ENCODE assay signal across 8 mouse cellular contexts in genomic region chr9:44109360-44110095, GRCm38 (mm10). TPM values are rescaled to one million over a fixed set of nuclear protein-coding genes. Genes with fewer than 3 reads are reported as not detected.
DNase-seq lines count a peak whose midpoint lies in the region; ATAC-seq and TF ChIP-seq lines count a peak whose summit lies in the region.

No protein-coding gene starts in this region.

- DNase-seq in adrenal gland, postnatal 36 days = peak; percentile 77 to 82
- DNase-seq in embryonic facial prominence, embryonic 14.5 days (ENCODE audit: low spot score) = peak; percentile 68
- DNase-seq in kidney, postnatal 25 days = peak; percentile 82 to 88
- DNase-seq in lung, adult 2 months = peak; percentile 75
- DNase-seq in ovary, postnatal 14 days (ENCODE audit: low spot score) = peak; percentile 73

- 24% methylated on average over 9 of the region's 9 CpGs for WGBS in embryonic facial prominence, embryonic 14.5 days
- WGBS in heart, embryonic 14.5 days = 27% methylated on average over 9 of the region's 9 CpGs
- 12% methylated on average over 9 of the region's 9 CpGs for WGBS in lung, adult 2 months

- H3K4me2 ChIP-seq in embryonic facial prominence, embryonic 14.5 days (ENCODE audit: low read depth, low read length) = peak overlapping the region; percentile 51
- peak overlapping the region; percentile 57 for H3K4me2 ChIP-seq in heart, embryonic 14.5 days (ENCODE audit: low read length)

- peaks cover 45% of the 10 kb centered on the region for H3K36me3 ChIP-seq in E14TG2a.4 (ENCODE audit: insufficient read depth, low read length)
- H3K36me3 ChIP-seq in embryonic facial prominence, embryonic 14.5 days (ENCODE audit: control insufficient read depth, insufficient read depth, low read length) = peaks cover 14% of the 10 kb centered on the region
- peaks cover 33% of the 10 kb centered on the region for H3K36me3 ChIP-seq in heart, embryonic 14.5 days (ENCODE audit: control insufficient read depth, insufficient read depth, low read length)

- no peak for TF ChIP-seq POLR2A in lung, adult 2 months (IDR thresholded peaks at IDR 0.05; ENCODE audit: borderline replicate concordance, extremely low read depth, low read depth, low read length)

- H3K27me3 ChIP-seq in E14TG2a.4 (ENCODE audit: insufficient read depth, low read length) = no peaks in the 10 kb centered on the region
- H3K27me3 ChIP-seq in embryonic facial prominence, embryonic 14.5 days (replicated peaks; ENCODE audit: control insufficient read depth, insufficient read depth, low read length) = no peaks in the 10 kb centered on the region
- no peaks in the 10 kb centered on the region for H3K27me3 ChIP-seq in heart, embryonic 14.5 days (ENCODE audit: control insufficient read depth, insufficient read depth, low read length)

- 0 out of 2 replicates have a peak overlapping the region, but pooled peaks have one; percentile 26 for H3K9ac ChIP-seq in embryonic facial prominence, embryonic 14.5 days (ENCODE audit: low read depth, low read length)
- H3K9ac ChIP-seq in heart, embryonic 14.5 days (ENCODE audit: low read length) = peak overlapping the region; percentile 51

- H3K4me3 ChIP-seq in E14TG2a.4 (replicated peaks; ENCODE audit: low read length) = no peak overlapping the region
- H3K4me3 ChIP-seq in embryonic facial prominence, embryonic 14.5 days (ENCODE audit: low read depth, low read length) = peak overlapping the region; percentile 10; the same call in 1 of the 2 replicates
- H3K4me3 ChIP-seq in heart, embryonic 14.5 days (ENCODE audit: control insufficient read depth in 1 of 2, insufficient read depth in 1 of 2, low read depth in 1 of 2, low read length in 2 of 2) = peak overlapping the region in 1 of 2 experiments; percentile 15; a peak in 2 of 4 replicates
- H3K4me3 ChIP-seq in lung, adult 2 months (replicated peaks; ENCODE audit: extremely low read depth, low read depth, low read length) = no peak overlapping the region

- no peak for ATAC-seq in embryonic facial prominence, embryonic 14.5 days (ENCODE audit: low read depth)
- ATAC-seq in heart, embryonic 14.5 days (ENCODE audit: insufficient number of reproducible peaks, insufficient read depth, low FRiP score, low read depth) = no peak
- no peak for ATAC-seq in megakaryocyte, adult 5-6 weeks (ENCODE audit: poor library complexity, severe bottlenecking)

- no peak overlapping the region for H3K27ac ChIP-seq in embryonic facial prominence, embryonic 14.5 days (replicated peaks; ENCODE audit: low read depth, low read length)
- 0 out of 4 replicates have a peak overlapping the region, but pooled peaks of 1 of the 2 experiments have one; percentile 19 for H3K27ac ChIP-seq in heart, embryonic 14.5 days (replicated peaks in 1 of 2; ENCODE audit: control insufficient read depth in 1 of 2, insufficient read depth in 1 of 2, low read depth in 2 of 2, low read length in 2 of 2)

- H3K4me1 ChIP-seq in E14TG2a.4 (replicated peaks; ENCODE audit: low read depth, low read length) = peaks cover 51% of the 10 kb centered on the region
- H3K4me1 ChIP-seq in embryonic facial prominence, embryonic 14.5 days (ENCODE audit: control insufficient read depth, insufficient read depth, low read length) = peaks cover 40% of the 10 kb centered on the region
- H3K4me1 ChIP-seq in heart, embryonic 14.5 days (ENCODE audit: control insufficient read depth in 2 of 2, insufficient read depth in 2 of 2, low read length in 2 of 2) = peaks cover 21 to 45% of the 10 kb centered on the region in 2 experiments
- peaks cover 20% of the 10 kb centered on the region for H3K4me1 ChIP-seq in lung, adult 2 months (ENCODE audit: control insufficient read depth, insufficient read depth, low read length)

- TF ChIP-seq CTCF in E14TG2a.4 (conservative IDR thresholded peaks at IDR 0.05; ENCODE audit: low read length) = peak; percentile 84
- TF ChIP-seq CTCF in lung, adult 2 months (IDR thresholded peaks at IDR 0.05; ENCODE audit: insufficient read depth, low read length) = peak; percentile 79

- no peaks in the 10 kb centered on the region for H3K9me3 ChIP-seq in E14TG2a.4 (ENCODE audit: low read length)
- H3K9me3 ChIP-seq in embryonic facial prominence, embryonic 14.5 days (ENCODE audit: control insufficient read depth, low read length) = no peaks in the 10 kb centered on the region
- H3K9me3 ChIP-seq in heart, embryonic 14.5 days (ENCODE audit: control insufficient read depth, low read length) = no peaks in the 10 kb centered on the region

RNA-seq across cellular contexts. Expression of gene C1qtnf5, which starts 2.5 kb away (rescaled TPM):
- total RNA-seq in adrenal gland, postnatal 36 days (2021) = 10 to 100 TPM; 13.0 to 20.4 TPM
- polyA plus RNA-seq in embryonic facial prominence, embryonic 14.5 days (2014; fragmentation: Nextera tagmentation; extraction: Ambion mirVana) = 4.8 and 5.2 TPM in 2 replicates
- polyA plus RNA-seq in heart, embryonic 14.5 days (2014; fragmentation: Nextera tagmentation; extraction: Ambion mirVana) = 2.3 and 2.7 TPM in 2 replicates
- 29.0 and 31.0 TPM in 2 replicates for polyA plus RNA-seq in lung, adult 2 months (2012; rRNA removed)
- 0.27 TPM in 1 of 2 replicates, not detected in the other for total RNA-seq in megakaryocyte, adult 5-6 weeks (2015)
- 0.40 TPM in 1 of 2 replicates, not detected in the other for total RNA-seq in megakaryocyte, adult 5-6 weeks (2017)

RNA-seq across cellular contexts. Expression of gene Gm49380, which starts 3.8 kb away (rescaled TPM):
- under 1 TPM; 0.70 to 0.76 TPM for total RNA-seq in adrenal gland, postnatal 36 days (2021)
- 0.22 and 0.35 TPM in 2 replicates for polyA plus RNA-seq in embryonic facial prominence, embryonic 14.5 days (2014; fragmentation: Nextera tagmentation; extraction: Ambion mirVana)
- polyA plus RNA-seq in heart, embryonic 14.5 days (2014; fragmentation: Nextera tagmentation; extraction: Ambion mirVana) = 0.07 and 0.08 TPM in 2 replicates
- polyA plus RNA-seq in lung, adult 2 months (2012; rRNA removed) = 0.27 TPM in 1 of 2 replicates, not detected in the other
- total RNA-seq in megakaryocyte, adult 5-6 weeks (2015) = not detected in 2 replicates
- total RNA-seq in megakaryocyte, adult 5-6 weeks (2017) = not detected in 2 replicates

RNA-seq across cellular contexts. Expression of gene Rnf26, which starts 3.8 kb away (rescaled TPM):
- total RNA-seq in adrenal gland, postnatal 36 days (2021) = 10 to 100 TPM; 28.0 to 32.7 TPM
- polyA plus RNA-seq in embryonic facial prominence, embryonic 14.5 days (2014; fragmentation: Nextera tagmentation; extraction: Ambion mirVana) = 61.4 and 73.4 TPM in 2 replicates
- polyA plus RNA-seq in heart, embryonic 14.5 days (2014; fragmentation: Nextera tagmentation; extraction: Ambion mirVana) = 30.4 and 32.9 TPM in 2 replicates
- polyA plus RNA-seq in lung, adult 2 months (2012; rRNA removed) = 24.6 and 25.0 TPM in 2 replicates
- total RNA-seq in megakaryocyte, adult 5-6 weeks (2015) = 35.9 and 36.7 TPM in 2 replicates
- 16.3 and 20.9 TPM in 2 replicates for total RNA-seq in megakaryocyte, adult 5-6 weeks (2017)

RNA-seq across cellular contexts. Expression of gene Mfrp, which starts 8.0 kb away (rescaled TPM):
- under 1 TPM in 1 of 2 experiments, not detected in 1; 0.10 TPM for total RNA-seq in adrenal gland, postnatal 36 days (2021)
- polyA plus RNA-seq in embryonic facial prominence, embryonic 14.5 days (2014; fragmentation: Nextera tagmentation; extraction: Ambion mirVana) = not detected in 2 replicates
- not detected in 2 replicates for polyA plus RNA-seq in heart, embryonic 14.5 days (2014; fragmentation: Nextera tagmentation; extraction: Ambion mirVana)
- polyA plus RNA-seq in lung, adult 2 months (2012; rRNA removed) = 0.25 and 0.34 TPM in 2 replicates
- not detected in 2 replicates for total RNA-seq in megakaryocyte, adult 5-6 weeks (2015)
- 0.24 TPM in 1 of 2 replicates, not detected in the other for total RNA-seq in megakaryocyte, adult 5-6 weeks (2017)

RNA-seq across cellular contexts. Expression of gene Mcam, which starts 24.7 kb away (rescaled TPM):
- 10 to 100 TPM; 30.7 to 73.7 TPM for total RNA-seq in adrenal gland, postnatal 36 days (2021)
- polyA plus RNA-seq in embryonic facial prominence, embryonic 14.5 days (2014; fragmentation: Nextera tagmentation; extraction: Ambion mirVana) = 47.0 and 47.5 TPM in 2 replicates
- polyA plus RNA-seq in heart, embryonic 14.5 days (2014; fragmentation: Nextera tagmentation; extraction: Ambion mirVana) = 129 and 130 TPM in 2 replicates
- polyA plus RNA-seq in lung, adult 2 months (2012; rRNA removed) = 170 and 209 TPM in 2 replicates
- 1.6 TPM in 2 replicates for total RNA-seq in megakaryocyte, adult 5-6 weeks (2015)
- total RNA-seq in megakaryocyte, adult 5-6 weeks (2017) = 3.2 and 5.8 TPM in 2 replicates
